Mouse (Mus musculus) ES-E14 (cell line): Measurements from ENCODE around the gene Adgrf5.

Experiments used
- HCFC1 ChIP-seq: IDR thresholded peaks from 2 replicates; pipeline ENCODE4 v1.6.1; 2012; ENCODE audit warnings: low read length, inconsistent platforms, borderline replicate concordance; ENCODE audit not compliant: insufficient read depth
- ZNF384 ChIP-seq: IDR thresholded peaks from 2 replicates; pipeline ENCODE4 v1.6.1; 2012; ENCODE audit warnings: low read depth, low read length, inconsistent platforms

DNA sequence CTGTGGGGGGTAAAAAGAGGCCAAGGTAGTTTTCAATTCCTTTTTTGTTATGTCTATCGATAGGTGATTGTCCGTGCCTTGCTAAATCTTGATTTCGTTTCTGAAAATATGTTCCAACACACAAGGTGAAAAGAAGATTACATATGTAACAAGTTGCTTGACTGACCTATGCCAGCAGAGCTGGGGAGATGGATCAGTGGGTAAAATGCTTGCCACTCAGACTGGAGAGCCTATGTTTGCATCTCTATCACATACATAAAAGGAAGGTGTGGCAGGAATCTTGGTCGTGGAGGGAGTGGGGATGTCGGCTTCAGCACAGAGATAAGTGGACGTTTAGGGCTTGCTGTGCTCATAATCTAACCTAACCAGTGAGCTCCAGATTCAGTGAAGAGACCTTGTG lies 3.7 kb downstream of the Adgrf5 start:
- TF ChIP-seq ZNF384 (no peak), HCFC1 (no peak)
